Mouse (Mus musculus): ENCODE data around the gene Pold3. TPM values are rescaled to one million over a fixed set of nuclear protein-coding genes. Genes with fewer than 3 reads are reported as not detected.

The Pold3 gene
- polyA plus RNA-seq, 1 experiment: 27.3 TPM

GRCm38 (mm10) chr7:100042120-100042519, 79.2 kb downstream of the Pold3 start:
- Histone ChIP-seq H3K4me1 (ENCODE audit: control insufficient read depth, insufficient read depth, low read length) (peaks cover 21% of the 10 kb centered on the region), H3K27ac (ENCODE audit: insufficient read depth, low read length) (no peak overlapping the region), H3K4me3 (replicated peaks; ENCODE audit: insufficient read depth, low read depth, low read length) (no peak overlapping the region), H3K27me3 (ENCODE audit: control insufficient read depth, insufficient read depth, low read length) (no peaks in the 10 kb centered on the region)
- 40% methylated on average over 31 of the region's 31 CpGs for WGBS
- TF ChIP-seq CTCF (IDR thresholded peaks at IDR 0.05; ENCODE audit: borderline replicate concordance, insufficient read depth, low read depth, low read length) (no peak), POLR2A (IDR thresholded peaks at IDR 0.05; ENCODE audit: borderline replicate concordance, insufficient read depth, low read length) (no peak)
- no peak for DNase-seq

DNA sequence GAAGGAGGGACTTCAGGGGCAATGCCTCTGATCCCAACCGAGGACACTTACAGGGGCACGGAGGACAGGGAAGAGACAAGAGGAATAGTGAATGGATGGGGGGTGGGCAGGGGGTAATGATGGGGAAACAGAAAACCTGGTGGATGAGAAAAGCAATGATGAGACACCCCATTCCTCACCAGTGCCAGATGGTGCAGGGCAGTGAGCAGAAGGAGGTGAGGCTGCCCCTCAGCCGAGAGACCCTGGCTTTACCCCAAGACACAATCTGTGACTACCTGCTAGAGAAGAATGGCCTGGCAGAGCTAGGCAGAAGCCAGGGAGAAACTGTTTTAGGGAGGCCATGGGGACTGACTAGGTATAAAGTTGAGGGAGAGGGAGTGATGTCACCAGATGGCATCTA, 84.9 kb downstream of the Pold3 start:
- peak in 1 of 2 experiments; percentile 19 for DNase-seq
- Histone ChIP-seq H3K4me3 (replicated peaks; ENCODE audit: insufficient read depth, low read depth, low read length) (no peak overlapping the region), H3K27ac (ENCODE audit: insufficient read depth, low read length) (no peak overlapping the region), H3K27me3 (ENCODE audit: control insufficient read depth, insufficient read depth, low read length) (no peaks in the 10 kb centered on the region), H3K4me1 (ENCODE audit: control insufficient read depth, insufficient read depth, low read length) (peaks cover 22% of the 10 kb centered on the region)
- TF ChIP-seq POLR2A (IDR thresholded peaks at IDR 0.05; ENCODE audit: borderline replicate concordance, insufficient read depth, low read length): no peak
- TF ChIP-seq CTCF (IDR thresholded peaks at IDR 0.05; ENCODE audit: borderline replicate concordance, insufficient read depth, low read depth, low read length): no peak
- WGBS: 19% methylated on average over 3 of the region's 3 CpGs

DNA sequence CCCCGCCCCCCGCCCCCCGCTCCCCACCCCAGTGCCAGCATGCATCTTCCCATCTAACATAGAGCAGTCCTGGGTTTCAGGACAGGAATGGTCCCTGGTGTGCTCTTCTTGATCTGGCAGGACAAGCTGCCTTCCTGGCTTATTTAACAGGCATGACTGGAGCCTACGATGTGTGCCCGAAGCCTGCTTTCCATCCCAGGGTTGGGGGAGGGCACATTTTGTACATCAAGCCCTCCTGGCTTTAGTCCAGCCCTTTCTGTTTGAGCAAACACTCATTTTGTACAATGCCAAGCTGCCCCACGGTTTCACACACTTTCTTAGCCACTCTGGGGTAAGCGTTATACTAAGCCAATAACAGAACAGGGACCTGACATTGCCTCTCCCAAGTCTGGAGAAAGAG, 85.3 kb downstream of the Pold3 start:
- TF ChIP-seq CTCF (IDR thresholded peaks at IDR 0.05; ENCODE audit: borderline replicate concordance, insufficient read depth, low read depth, low read length) (no peak), POLR2A (IDR thresholded peaks at IDR 0.05; ENCODE audit: borderline replicate concordance, insufficient read depth, low read length) (no peak)
- Histone ChIP-seq H3K4me3 (replicated peaks; ENCODE audit: insufficient read depth, low read depth, low read length) (no peak overlapping the region), H3K4me1 (ENCODE audit: control insufficient read depth, insufficient read depth, low read length) (peaks cover 22% of the 10 kb centered on the region), H3K27ac (ENCODE audit: insufficient read depth, low read length) (no peak overlapping the region), H3K27me3 (ENCODE audit: control insufficient read depth, insufficient read depth, low read length) (no peaks in the 10 kb centered on the region)
- no peak for DNase-seq
- 24% methylated on average over 7 of the region's 7 CpGs for WGBS

- WGBS: 73% methylated on average over 11 of the region's 11 CpGs
- no peaks in the 10 kb centered on the region for H3K27me3 ChIP-seq (ENCODE audit: control insufficient read depth, insufficient read depth, low read length)
- no peak for DNase-seq
- no peak overlapping the region for H3K27ac ChIP-seq (ENCODE audit: insufficient read depth, low read length)
- no peak overlapping the region for H3K4me3 ChIP-seq (replicated peaks; ENCODE audit: insufficient read depth, low read depth, low read length)
- TF ChIP-seq POLR2A (IDR thresholded peaks at IDR 0.05; ENCODE audit: borderline replicate concordance, insufficient read depth, low read length) (no peak), CTCF (IDR thresholded peaks at IDR 0.05; ENCODE audit: borderline replicate concordance, insufficient read depth, low read depth, low read length) (no peak)
- H3K4me1 ChIP-seq (ENCODE audit: control insufficient read depth, insufficient read depth, low read length): peaks cover 22% of the 10 kb centered on the region
These were observed 86.4 kb downstream of the Pold3 start for GRCm38 (mm10) chr7:100034815-100035463.

DNA sequence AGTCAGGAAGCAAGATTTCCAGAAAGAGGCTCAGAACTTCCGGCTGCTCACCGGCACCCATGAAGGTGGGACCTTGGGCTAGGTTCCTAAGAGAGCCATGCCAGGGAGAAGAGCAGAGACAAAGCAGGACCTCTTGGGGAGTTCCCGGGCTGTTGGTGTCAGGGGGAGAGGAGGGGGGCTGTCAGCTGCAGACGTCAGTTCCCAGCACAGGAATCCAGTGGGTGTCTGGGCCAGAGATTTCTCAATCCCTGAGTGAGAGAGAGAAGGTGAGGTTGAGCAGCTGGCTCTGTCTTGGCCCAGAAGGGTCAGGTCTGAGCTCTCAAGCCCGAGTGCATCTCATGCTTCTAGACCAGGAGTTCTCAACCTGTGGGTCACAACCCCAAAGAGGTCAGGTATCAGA, 87.7 kb downstream of the Pold3 start:
- H3K4me1 ChIP-seq (ENCODE audit: control insufficient read depth, insufficient read depth, low read length): peaks cover 22% of the 10 kb centered on the region
- H3K4me3 ChIP-seq (replicated peaks; ENCODE audit: insufficient read depth, low read depth, low read length): no peak overlapping the region
- TF ChIP-seq POLR2A (IDR thresholded peaks at IDR 0.05; ENCODE audit: borderline replicate concordance, insufficient read depth, low read length): no peak
- no peak for TF ChIP-seq CTCF (IDR thresholded peaks at IDR 0.05; ENCODE audit: borderline replicate concordance, insufficient read depth, low read depth, low read length)
- no peaks in the 10 kb centered on the region for H3K27me3 ChIP-seq (ENCODE audit: control insufficient read depth, insufficient read depth, low read length)
- H3K27ac ChIP-seq (ENCODE audit: insufficient read depth, low read length): no peak overlapping the region
- DNase-seq: no peak
- WGBS: 82% methylated on average over 5 of the region's 5 CpGs

Other genes with a start within 250 kb of the Pold3 start
- 8.1 and 8.7 TPM in 2 replicates for gene Rnf169, start 141.1 kb downstream of the Pold3 start, polyA plus RNA-seq (2012; rRNA removed)
- gene Chrdl2, start 115.4 kb downstream of the Pold3 start, polyA plus RNA-seq (2012; rRNA removed): 0.79 and 1.3 TPM in 2 replicates
- 6.9 and 7.5 TPM in 2 replicates for gene Lipt2, start 37.7 kb upstream of the Pold3 start, polyA plus RNA-seq (2012; rRNA removed)
- not detected in 2 replicates for gene Kcne3, start 54.9 kb upstream of the Pold3 start, polyA plus RNA-seq (2012; rRNA removed)
- gene Pgm2l1, start 105.8 kb upstream of the Pold3 start, polyA plus RNA-seq (2012; rRNA removed): 49.6 and 49.8 TPM in 2 replicates
- 2.2 and 2.3 TPM in 2 replicates for gene P4ha3, start 164.0 kb upstream of the Pold3 start, polyA plus RNA-seq (2012; rRNA removed)